Mouse (Mus musculus): ENCODE data around the gene Carns1.

DNA sequence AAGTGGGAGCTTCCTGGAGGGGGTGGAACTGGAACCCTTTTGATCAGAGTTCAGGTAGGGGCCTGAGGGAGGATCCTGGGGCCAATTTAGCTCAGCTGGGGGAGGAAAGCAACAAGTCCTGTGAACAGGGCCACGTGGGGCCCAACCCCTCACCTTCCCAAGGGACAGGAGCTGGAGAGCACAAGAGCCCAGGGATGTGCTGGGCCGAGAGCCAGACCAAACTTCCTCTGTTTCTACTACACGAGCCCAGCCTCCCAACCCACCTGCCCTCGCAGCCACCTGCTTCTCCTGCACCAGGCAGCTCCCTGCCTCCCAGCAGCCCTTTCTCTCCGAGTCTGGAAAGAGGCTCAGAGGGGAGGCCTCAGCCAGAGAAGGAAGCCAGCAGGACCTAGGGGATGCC is 21.3 kb upstream of the Carns1 start:
- TF ChIP-seq CTCF (IDR thresholded peaks at IDR 0.05 in 2 of 3, conservative IDR thresholded peaks at IDR 0.05 in 1 of 3; ENCODE audit: control insufficient read depth in 1 of 3, insufficient read depth in 1 of 3, low read depth in 2 of 3, low read length in 3 of 3, poor library complexity in 1 of 3, severe bottlenecking in 1 of 3) = no peak
- no peak for TF ChIP-seq ZNF384 (IDR thresholded peaks at IDR 0.05; ENCODE audit: low read depth, low read length)
- TF ChIP-seq BHLHE40 (IDR thresholded peaks at IDR 0.05; ENCODE audit: borderline replicate concordance, low read depth, low read length) = no peak
- no peak for TF ChIP-seq MYB (IDR thresholded peaks at IDR 0.05; ENCODE audit: low read depth, low read length)
- TF ChIP-seq EP300 (IDR thresholded peaks at IDR 0.05; ENCODE audit: low read depth in 1 of 2, low read length in 2 of 2) = no peak
- TF ChIP-seq SMC3 (IDR thresholded peaks at IDR 0.05; ENCODE audit: low read depth, low read length) = no peak
- TF ChIP-seq TAL1 (IDR thresholded peaks at IDR 0.05; ENCODE audit: low read length) = no peak
- no peak for TF ChIP-seq ZMIZ1 (IDR thresholded peaks at IDR 0.05; ENCODE audit: low read depth, low read length)
- TF ChIP-seq E2F4 (IDR thresholded peaks at IDR 0.05; ENCODE audit: borderline replicate concordance, low read depth, low read length) = no peak
- TF ChIP-seq MAZ (IDR thresholded peaks at IDR 0.05; ENCODE audit: low read depth, low read length) = no peak
- TF ChIP-seq RCOR1 (IDR thresholded peaks at IDR 0.05; ENCODE audit: low read depth, low read length) = no peak

Measured in MEL (cell line).